Mouse (Mus musculus): ENCODE measurements at regions not wholly inside any gene's neighbourhood (a gene's known extent, or its start where the extent isn't known, plus 50 kb on each side); places are given as distances from the start of the nearest gene placed in this dataset.

GRCm38 (mm10) chr2:21963343-21964026 is 263.8 kb upstream of the Myo3a start:
- TF ChIP-seq CTCF (conservative IDR thresholded peaks at IDR 0.05; ENCODE audit: low read length) (no peak), POU5F1 (IDR thresholded peaks at IDR 0.05; ENCODE audit: borderline replicate concordance, low read length) (no peak), NANOG (IDR thresholded peaks at IDR 0.05; ENCODE audit: borderline replicate concordance, low read length) (no peak)
